Mouse (Mus musculus) E14TG2a.4 (cell line): ENCODE results near the gene Zg16.

ENCODE experiments used
- CTCF ChIP-seq: conservative IDR thresholded peaks from 2 replicates; pipeline ENCODE4 v1.5.1; 2014; ENCODE audit warnings: low read length
- POU5F1 ChIP-seq: IDR thresholded peaks from 2 replicates; pipeline ENCODE4 v1.6.1; 2014; ENCODE audit warnings: low read length, borderline replicate concordance

DNA sequence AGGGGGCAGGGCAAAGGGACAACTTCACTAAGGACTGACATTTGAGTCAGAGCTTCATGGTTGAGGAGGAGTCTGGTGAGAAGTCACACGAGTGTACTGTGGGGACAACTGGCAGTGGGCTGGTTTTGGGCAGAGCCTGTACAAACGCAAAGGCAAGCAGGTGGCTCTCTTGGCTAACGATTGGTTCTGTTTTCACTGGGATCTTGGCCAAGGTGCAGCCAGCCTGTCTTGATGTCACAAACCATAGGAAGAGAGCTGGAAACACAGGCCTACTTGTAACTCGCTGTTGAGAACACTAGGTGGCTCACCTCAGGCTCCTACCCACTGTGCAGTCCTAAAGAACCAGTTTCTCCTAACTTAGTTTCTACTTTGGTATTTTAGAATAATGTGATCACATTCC is 42.5 kb upstream of the Zg16 start:
- TF ChIP-seq CTCF, result peak; percentile 56
- TF ChIP-seq POU5F1, result no peak
